In genomic region chr8:64788715-64789114, GRCm38 (mm10) we compare ENCODE assay signal across 8 mouse cellular contexts. TPM values are rescaled to one million over a fixed set of nuclear protein-coding genes. Genes with fewer than 3 reads are reported as not detected.
A peak's percentile ranks its signal among the peaks of the same experiment; 100 is the strongest.
DNase-seq lines count a peak whose midpoint lies in the region; ATAC-seq and TF ChIP-seq lines count a peak whose summit lies in the region.

No protein-coding gene starts in this region.

- TF ChIP-seq CTCF in heart, adult 2 months (IDR thresholded peaks at IDR 0.05), result peak; percentile 37

- DNase-seq in heart, adult 2 months, result peak; percentile 64 to 78
- no peak for DNase-seq in heart, embryonic 10.5 days (ENCODE audit: low spot score)
- peak; percentile 49 for DNase-seq in NIH3T3 (ENCODE audit: low read depth)
- DNase-seq in heart, adult 9 months (ENCODE audit: low spot score in 2 of 2), result peak; percentile 63 to 77
- peak; percentile 41 to 69 for DNase-seq in spleen, postnatal 4 days (ENCODE audit: low spot score in 2 of 2)
- DNase-seq in ovary, postnatal 14 days (ENCODE audit: low spot score), result no peak

- H3K4me3 ChIP-seq in heart, adult 2 months, result no peak overlapping the region
- H3K4me3 ChIP-seq in heart, embryonic 10.5 days, result no peak overlapping the region
- no peak overlapping the region for H3K4me3 ChIP-seq in lung, embryonic 15.5 days
- no peak overlapping the region for H3K4me3 ChIP-seq in forebrain, embryonic 13.5 days

- intact Hi-C loops in heart, adult 2 months (cut with DNase I), result loop anchor here (5.0 kb wide), 1 partner anchor 94 kb away; no protein-coding TSS in a partner anchor

- no peak overlapping the region for H3K9ac ChIP-seq in heart, adult 2 months (ENCODE audit: low read depth, low read length)
- H3K9ac ChIP-seq in lung, embryonic 15.5 days, result no peak overlapping the region
- H3K9ac ChIP-seq in forebrain, embryonic 13.5 days, result no peak overlapping the region

- H3K27ac ChIP-seq in heart, adult 2 months, result peak overlapping the region; percentile 30
- no peak overlapping the region for H3K27ac ChIP-seq in heart, embryonic 10.5 days
- no peak overlapping the region for H3K27ac ChIP-seq in lung, embryonic 15.5 days
- H3K27ac ChIP-seq in forebrain, embryonic 13.5 days, result no peak overlapping the region

- H3K4me1 ChIP-seq in heart, adult 2 months (ENCODE audit: control insufficient read depth, insufficient read depth, low read length), result peaks cover 8% of the 10 kb centered on the region
- no peaks in the 10 kb centered on the region; the same call in 1 of the 2 replicates for H3K4me1 ChIP-seq in heart, embryonic 10.5 days
- H3K4me1 ChIP-seq in lung, embryonic 15.5 days, result peaks cover 6% of the 10 kb centered on the region; the same call in 1 of the 2 replicates
- peaks cover 11% of the 10 kb centered on the region; the same call in 1 of the 2 replicates for H3K4me1 ChIP-seq in forebrain, embryonic 13.5 days

- no peaks in the 10 kb centered on the region; the same call in 1 of the 2 replicates for H3K79me2 ChIP-seq in heart, adult 2 months (replicated peaks; ENCODE audit: control insufficient read depth, insufficient read depth, low read length)

- no peak overlapping the region for H3K4me2 ChIP-seq in lung, embryonic 15.5 days
- H3K4me2 ChIP-seq in forebrain, embryonic 13.5 days, result no peak overlapping the region

- 0 out of 2 replicates have a peak, but pooled peaks have one; percentile 49 for ATAC-seq in lung, embryonic 15.5 days (ENCODE audit: borderline replicate concordance, extremely low read depth, low FRiP score, low TSS enrichment)
- ATAC-seq in forebrain, embryonic 13.5 days, result no peak

- 54% methylated on average over 4 of the region's 4 CpGs for WGBS in heart, adult 2 months
- 78% methylated on average over 4 of the region's 4 CpGs for WGBS in heart, embryonic 10.5 days
- 80% methylated on average over 4 of the region's 4 CpGs for WGBS in lung, embryonic 15.5 days
- whole genome bisulfite sequencing in forebrain, embryonic 13.5 days, result 98% methylated on average over 4 of the region's 4 CpGs

- peaks cover 3% of the 10 kb centered on the region for H3K36me3 ChIP-seq in heart, adult 2 months (ENCODE audit: control insufficient read depth, insufficient read depth, low read length)
- H3K36me3 ChIP-seq in heart, embryonic 10.5 days, result no peaks in the 10 kb centered on the region
- no peaks in the 10 kb centered on the region for H3K36me3 ChIP-seq in lung, embryonic 15.5 days
- H3K36me3 ChIP-seq in forebrain, embryonic 13.5 days (ENCODE audit: poor library complexity, severe bottlenecking), result no peaks in the 10 kb centered on the region

- H3K27me3 ChIP-seq in heart, adult 2 months (ENCODE audit: control insufficient read depth, insufficient read depth, low read length), result no peaks in the 10 kb centered on the region
- no peaks in the 10 kb centered on the region for H3K27me3 ChIP-seq in heart, embryonic 10.5 days (ENCODE audit: insufficient read depth, poor library complexity, severe bottlenecking)
- no peaks in the 10 kb centered on the region for H3K27me3 ChIP-seq in lung, embryonic 15.5 days
- H3K27me3 ChIP-seq in forebrain, embryonic 13.5 days, result no peaks in the 10 kb centered on the region

- TF ChIP-seq POLR2A in heart, adult 2 months (IDR thresholded peaks at IDR 0.05; ENCODE audit: insufficient read depth, low read depth, low read length), result no peak

- H3K9me3 ChIP-seq in heart, embryonic 10.5 days, result no peaks in the 10 kb centered on the region
- H3K9me3 ChIP-seq in lung, embryonic 15.5 days, result no peaks in the 10 kb centered on the region
- H3K9me3 ChIP-seq in forebrain, embryonic 13.5 days (replicated peaks), result no peaks in the 10 kb centered on the region

- 0 out of 2 replicates have a peak, but pooled peaks have one; percentile 40 for TF ChIP-seq EP300 in heart, adult 2 months (IDR thresholded peaks at IDR 0.05; ENCODE audit: insufficient read depth, low read depth, low read length)

RNA-seq across cellular contexts. Expression of gene Msmo1, which starts 55.1 kb away (rescaled TPM):
- 1 to 10 TPM; 6.6 to 9.6 TPM for total RNA-seq in heart, adult 2 months (2021)
- polyA plus RNA-seq in heart, adult 2 months (2012; rRNA removed), result 4.1 and 9.1 TPM in 2 replicates
- 105 and 111 TPM in 2 replicates for polyA plus RNA-seq in heart, embryonic 10.5 days (2016; fragmentation: Nextera tagmentation; extraction: Ambion mirVana)
- 58.2 and 61.8 TPM in 2 replicates for polyA plus RNA-seq in lung, embryonic 15.5 days (2015; fragmentation: Nextera tagmentation; extraction: Ambion mirVana)
- polyA plus RNA-seq in forebrain, embryonic 13.5 days (2015; fragmentation: Nextera tagmentation; extraction: Ambion mirVana), result 143 and 160 TPM in 2 replicates

Comparison
In these comparisons a context has a peak if more than half of its experiments do, and no peak if none do; other contexts are left out.
1. DNase-seq: peak in heart, adult 2 months (2 of 2), NIH3T3 (single experiment), heart, adult 9 months (2 of 2) and spleen, postnatal 4 days (2 of 2); none in heart, embryonic 10.5 days (single experiment) and ovary, postnatal 14 days (single experiment).